Mouse (Mus musculus): ENCODE results near the gene Kdr. TPM values are rescaled to one million over a fixed set of nuclear protein-coding genes. Genes with fewer than 3 reads are reported as not detected.

Gene Kdr
- polyA plus RNA-seq, 1 experiment from 2014 or later = 28.9 TPM

GRCm38 (mm10) chr5:75918139-75918538 lies 60.1 kb downstream of the Kdr start:
- WGBS = 91% methylated on average over 7 of the region's 7 CpGs
- H3K4me3 ChIP-seq (ENCODE audit: low read depth, low read length) = no peak overlapping the region
- H3K4me2 ChIP-seq (ENCODE audit: low read depth, low read length, severe bottlenecking) = no peak overlapping the region
- H3K27me3 ChIP-seq (ENCODE audit: control insufficient read depth, insufficient read depth, low read length) = no peaks in the 10 kb centered on the region
- no peaks in the 10 kb centered on the region for H3K36me3 ChIP-seq (ENCODE audit: control insufficient read depth, insufficient read depth, low read length)
- no peaks in the 10 kb centered on the region for H3K4me1 ChIP-seq (replicated peaks; ENCODE audit: control insufficient read depth, insufficient read depth, low read length)
- no peak overlapping the region for H3K27ac ChIP-seq (ENCODE audit: low read depth, low read length)
- DNase-seq (ENCODE audit: low spot score) = no peak
- no peak overlapping the region for H3K9ac ChIP-seq (ENCODE audit: low read length)
- no peak for ATAC-seq (replicated peaks; ENCODE audit: low FRiP score)
- H3K9me3 ChIP-seq (ENCODE audit: control insufficient read depth, low read length) = no peaks in the 10 kb centered on the region

- 86% methylated on average over 4 of the region's 4 CpGs for WGBS
- no peak overlapping the region for H3K4me2 ChIP-seq (ENCODE audit: low read depth, low read length, severe bottlenecking)
- DNase-seq (ENCODE audit: low spot score) = no peak
- H3K27me3 ChIP-seq (ENCODE audit: control insufficient read depth, insufficient read depth, low read length) = no peaks in the 10 kb centered on the region
- no peak for ATAC-seq (replicated peaks; ENCODE audit: low FRiP score)
- no peak overlapping the region for H3K4me3 ChIP-seq (ENCODE audit: low read depth, low read length)
- no peaks in the 10 kb centered on the region for H3K4me1 ChIP-seq (replicated peaks; ENCODE audit: control insufficient read depth, insufficient read depth, low read length)
- no peak overlapping the region for H3K27ac ChIP-seq (ENCODE audit: low read depth, low read length)
- H3K9ac ChIP-seq (ENCODE audit: low read length) = no peak overlapping the region
- H3K9me3 ChIP-seq (ENCODE audit: control insufficient read depth, low read length) = no peaks in the 10 kb centered on the region
- no peaks in the 10 kb centered on the region for H3K36me3 ChIP-seq (ENCODE audit: control insufficient read depth, insufficient read depth, low read length)
These were observed 61.0 kb downstream of the Kdr start for GRCm38 (mm10) chr5:75917231-75917630.

- ATAC-seq (replicated peaks; ENCODE audit: low FRiP score) (no peak), DNase-seq (ENCODE audit: low spot score) (no peak)
- Histone ChIP-seq H3K9me3 (ENCODE audit: control insufficient read depth, low read length) (no peaks in the 10 kb centered on the region), H3K4me2 (ENCODE audit: low read depth, low read length, severe bottlenecking) (no peak overlapping the region), H3K27me3 (ENCODE audit: control insufficient read depth, insufficient read depth, low read length) (no peaks in the 10 kb centered on the region), H3K36me3 (ENCODE audit: control insufficient read depth, insufficient read depth, low read length) (no peaks in the 10 kb centered on the region), H3K4me3 (ENCODE audit: low read depth, low read length) (no peak overlapping the region), H3K27ac (ENCODE audit: low read depth, low read length) (no peak overlapping the region), H3K4me1 (replicated peaks; ENCODE audit: control insufficient read depth, insufficient read depth, low read length) (no peaks in the 10 kb centered on the region), H3K9ac (ENCODE audit: low read length) (no peak overlapping the region)
- WGBS = 53% methylated on average over 4 of the region's 4 CpGs
These were observed 72.2 kb downstream of the Kdr start for GRCm38 (mm10) chr5:75906102-75906501.

GRCm38 (mm10) chr5:75900231-75900920 lies 77.9 kb downstream of the Kdr start:
- 65% methylated on average over 16 of the region's 16 CpGs for WGBS
- Histone ChIP-seq H3K4me2 (ENCODE audit: low read depth, low read length, severe bottlenecking) (no peak overlapping the region), H3K27me3 (ENCODE audit: control insufficient read depth, insufficient read depth, low read length) (no peaks in the 10 kb centered on the region), H3K9me3 (ENCODE audit: control insufficient read depth, low read length) (no peaks in the 10 kb centered on the region), H3K4me1 (replicated peaks; ENCODE audit: control insufficient read depth, insufficient read depth, low read length) (peaks cover 5% of the 10 kb centered on the region; the same call in 1 of the 2 replicates), H3K36me3 (ENCODE audit: control insufficient read depth, insufficient read depth, low read length) (no peaks in the 10 kb centered on the region), H3K9ac (ENCODE audit: low read length) (no peak overlapping the region), H3K27ac (ENCODE audit: low read depth, low read length) (no peak overlapping the region), H3K4me3 (ENCODE audit: low read depth, low read length) (no peak overlapping the region)
- no peak for DNase-seq (ENCODE audit: low spot score)
- no peak for ATAC-seq (replicated peaks; ENCODE audit: low FRiP score)

- H3K36me3 ChIP-seq (ENCODE audit: control insufficient read depth, insufficient read depth, low read length) = no peaks in the 10 kb centered on the region
- H3K9me3 ChIP-seq (ENCODE audit: control insufficient read depth, low read length) = no peaks in the 10 kb centered on the region
- no peak overlapping the region for H3K27ac ChIP-seq (ENCODE audit: low read depth, low read length)
- no peak overlapping the region for H3K4me2 ChIP-seq (ENCODE audit: low read depth, low read length, severe bottlenecking)
- ATAC-seq (replicated peaks; ENCODE audit: low FRiP score) = no peak
- no peak for DNase-seq (ENCODE audit: low spot score)
- no peak overlapping the region for H3K4me3 ChIP-seq (ENCODE audit: low read depth, low read length)
- peaks cover 5% of the 10 kb centered on the region; the same call in 1 of the 2 replicates for H3K4me1 ChIP-seq (replicated peaks; ENCODE audit: control insufficient read depth, insufficient read depth, low read length)
- H3K9ac ChIP-seq (ENCODE audit: low read length) = no peak overlapping the region
- H3K27me3 ChIP-seq (ENCODE audit: control insufficient read depth, insufficient read depth, low read length) = no peaks in the 10 kb centered on the region
- 90% methylated on average over 3 of the region's 3 CpGs for WGBS
These were observed 82.9 kb downstream of the Kdr start for GRCm38 (mm10) chr5:75895351-75895750.

GRCm38 (mm10) chr5:75892956-75893471 lies 85.2 kb downstream of the Kdr start:
- no peaks in the 10 kb centered on the region for H3K27me3 ChIP-seq (ENCODE audit: control insufficient read depth, insufficient read depth, low read length)
- ATAC-seq (replicated peaks; ENCODE audit: low FRiP score) (no peak), DNase-seq (ENCODE audit: low spot score) (no peak)
- no peak overlapping the region for H3K9ac ChIP-seq (ENCODE audit: low read length)
- no peaks in the 10 kb centered on the region for H3K36me3 ChIP-seq (ENCODE audit: control insufficient read depth, insufficient read depth, low read length)
- H3K4me1 ChIP-seq (replicated peaks; ENCODE audit: control insufficient read depth, insufficient read depth, low read length) = peaks cover 5% of the 10 kb centered on the region; the same call in 1 of the 2 replicates
- H3K27ac ChIP-seq (ENCODE audit: low read depth, low read length) = no peak overlapping the region
- H3K4me3 ChIP-seq (ENCODE audit: low read depth, low read length) = no peak overlapping the region
- no peak overlapping the region for H3K4me2 ChIP-seq (ENCODE audit: low read depth, low read length, severe bottlenecking)
- 56% methylated on average over 6 of the region's 6 CpGs for WGBS
- H3K9me3 ChIP-seq (ENCODE audit: control insufficient read depth, low read length) = no peaks in the 10 kb centered on the region

Small RNAs within 50 kb of the gene (microRNA-seq; reads per million reads assigned to microRNA genes)
- not detected for gene Gm25374 (ENCODE audit: insufficient number of aligned reads)

Other genes with a start within 250 kb of the Kdr start
- 12.1 and 15.7 TPM in 2 replicates for gene Srd5a3, start 161.8 kb upstream of the Kdr start, polyA plus RNA-seq (2014; fragmentation: Nextera tagmentation; extraction: Ambion mirVana)
- gene Tmem165, start 205.4 kb upstream of the Kdr start, polyA plus RNA-seq (2014; fragmentation: Nextera tagmentation; extraction: Ambion mirVana) = 95.3 and 101 TPM in 2 replicates